Mouse (Mus musculus): Measurements from ENCODE around the gene Prpf31. TPM values are rescaled to one million over a fixed set of nuclear protein-coding genes. Genes with fewer than 3 reads are reported as not detected.

Gene Prpf31
- polyA plus RNA-seq, 1 experiment: 28.5 TPM

DNA sequence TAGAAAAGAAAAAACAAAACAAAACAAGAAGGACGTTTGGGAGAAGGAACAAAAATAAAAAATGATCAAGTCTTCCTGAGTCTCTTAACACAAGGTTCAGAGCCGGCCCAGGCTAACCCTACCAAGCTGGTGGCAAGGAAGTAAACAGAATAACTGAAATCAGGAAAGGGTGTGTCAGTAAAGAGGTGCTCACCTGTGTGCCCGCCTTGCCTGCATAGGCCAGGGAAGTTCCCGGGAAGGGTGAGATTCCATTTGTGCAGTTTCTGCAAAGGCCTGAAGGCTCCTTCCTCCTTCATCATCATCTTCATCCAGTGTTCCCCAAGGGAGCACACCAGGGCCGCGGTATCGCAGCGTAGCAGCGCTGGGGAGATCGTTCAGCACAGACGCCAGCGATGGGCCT is 46.6 kb downstream of the Prpf31 start:
- peak; percentile 57 for DNase-seq (ENCODE audit: low read depth, low spot score)
- 51% methylated on average over 12 of the region's 12 CpGs for WGBS

DNA sequence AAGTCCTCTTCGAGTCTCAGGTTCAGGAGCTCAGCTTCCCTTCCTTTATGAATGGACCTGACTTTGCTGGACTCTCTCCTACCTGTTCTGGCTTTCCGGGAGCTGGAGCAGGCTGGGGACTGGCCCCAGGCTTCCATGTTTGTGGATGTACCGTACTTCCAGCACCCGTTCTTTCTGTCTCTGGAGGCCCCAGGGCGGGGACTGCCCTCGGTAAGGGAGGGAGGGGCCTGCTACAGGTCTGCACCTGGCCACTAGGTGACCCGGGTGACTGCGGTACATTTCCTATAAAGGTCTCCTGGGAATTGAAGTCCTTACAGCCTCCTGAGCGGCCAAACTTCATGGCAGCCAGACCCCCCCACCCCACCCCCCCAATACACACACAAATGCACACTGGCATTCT is 47.6 kb downstream of the Prpf31 start, which contains the start of gene Tmc4:
TSS of gene Tmc4 (minus strand) at position 212 of the 400 bp plus-strand sequence.
- 27% methylated on average over 9 of the region's 9 CpGs for WGBS
- DNase-seq (ENCODE audit: low read depth, low spot score): peak; percentile 46

DNA sequence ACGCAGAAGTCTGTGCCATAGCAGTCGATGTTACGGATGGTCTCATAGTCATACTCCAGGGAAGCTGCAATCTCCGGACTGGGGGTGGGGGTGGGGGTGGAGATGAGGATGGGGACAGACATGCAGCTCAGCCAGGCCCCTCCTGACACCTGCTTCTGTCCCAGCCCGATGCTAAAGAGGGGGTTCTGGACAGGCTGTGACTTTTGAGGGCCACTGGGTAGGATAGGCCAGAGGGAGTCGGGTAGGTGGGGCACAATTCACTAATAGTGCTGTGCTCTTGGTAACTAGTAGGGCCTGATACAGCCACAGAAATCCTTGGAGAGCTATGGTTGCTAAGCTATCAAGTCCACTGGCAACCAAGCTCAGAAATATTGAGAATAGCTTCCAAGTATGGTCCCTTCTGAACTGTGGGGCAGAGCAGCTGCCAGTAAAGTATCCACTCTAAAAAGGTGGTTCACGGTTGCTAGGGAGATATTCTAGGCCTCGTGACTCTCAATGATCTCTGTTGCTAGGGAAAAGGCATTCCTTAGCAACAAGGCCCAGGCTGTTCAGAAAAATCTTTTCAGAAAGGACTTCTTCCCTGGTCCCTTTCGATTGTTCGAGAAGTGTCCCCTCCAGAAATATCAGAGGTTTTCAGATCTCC is 54.2 kb downstream of the Prpf31 start:
- no peak for DNase-seq (ENCODE audit: low read depth, low spot score)
- 87% methylated on average over 10 of the region's 10 CpGs for WGBS

DNA sequence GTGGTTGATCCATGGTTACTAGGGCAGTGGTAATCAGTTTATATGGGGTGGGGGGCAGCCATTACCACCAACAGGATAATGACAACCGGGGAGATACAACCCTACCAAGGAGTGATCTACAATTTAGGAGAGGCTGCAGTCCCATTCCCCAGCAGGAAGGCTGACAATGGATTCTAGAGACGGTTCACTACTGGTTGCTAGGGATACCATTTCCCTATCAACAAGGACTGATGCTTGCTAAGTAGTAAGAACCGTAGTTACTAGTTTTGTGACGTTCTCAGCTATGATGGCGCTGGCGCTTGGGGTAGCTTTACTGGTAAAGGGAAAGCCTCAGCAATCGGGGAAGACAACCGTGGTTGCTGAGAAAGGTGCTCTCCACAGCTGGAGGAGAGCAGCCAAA is 54.9 kb downstream of the Prpf31 start:
- 93% methylated on average over 8 of the region's 8 CpGs for WGBS
- DNase-seq (ENCODE audit: low read depth, low spot score): no peak

DNA sequence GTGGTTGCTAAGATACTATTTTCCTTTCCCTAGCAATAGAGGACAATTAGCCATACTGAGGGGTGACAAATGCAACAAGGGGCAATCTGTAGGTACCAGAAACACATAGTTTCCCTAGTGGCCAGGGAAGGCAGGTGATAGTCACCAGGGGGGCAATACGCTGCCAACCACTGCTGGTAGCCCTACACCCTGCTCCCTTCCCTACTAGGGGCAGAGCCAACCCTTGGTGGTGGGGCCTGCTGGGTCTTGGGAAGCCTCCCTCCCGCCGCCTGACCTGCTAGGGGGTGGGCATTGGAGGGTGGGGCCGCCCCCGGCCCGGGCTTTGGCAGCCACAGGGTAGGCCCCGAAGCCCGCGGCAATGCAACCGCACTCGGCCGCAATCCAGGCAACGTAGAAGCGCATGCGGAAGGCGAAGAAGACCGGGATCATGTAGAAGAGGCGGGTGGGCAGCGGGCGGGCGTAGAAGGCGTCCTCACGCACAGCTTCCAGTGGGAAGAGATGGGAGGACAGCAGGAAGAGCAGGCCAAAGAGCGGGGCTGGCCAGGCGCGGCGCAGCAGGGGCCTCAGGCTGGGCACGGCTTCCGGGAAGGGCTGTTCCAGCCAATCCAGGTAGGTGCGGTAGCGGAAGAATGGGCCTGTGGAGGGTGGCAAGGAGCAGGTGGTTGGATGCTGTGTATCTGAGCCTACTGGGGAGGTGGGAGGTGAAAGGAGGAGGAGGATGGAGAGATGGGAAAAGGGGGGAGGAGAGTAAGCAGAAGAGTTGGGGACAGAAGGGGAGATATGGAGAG is 55.8 kb downstream of the Prpf31 start:
- no peak for DNase-seq (ENCODE audit: low read depth, low spot score)
- 93% methylated on average over 31 of the region's 31 CpGs for WGBS

DNA sequence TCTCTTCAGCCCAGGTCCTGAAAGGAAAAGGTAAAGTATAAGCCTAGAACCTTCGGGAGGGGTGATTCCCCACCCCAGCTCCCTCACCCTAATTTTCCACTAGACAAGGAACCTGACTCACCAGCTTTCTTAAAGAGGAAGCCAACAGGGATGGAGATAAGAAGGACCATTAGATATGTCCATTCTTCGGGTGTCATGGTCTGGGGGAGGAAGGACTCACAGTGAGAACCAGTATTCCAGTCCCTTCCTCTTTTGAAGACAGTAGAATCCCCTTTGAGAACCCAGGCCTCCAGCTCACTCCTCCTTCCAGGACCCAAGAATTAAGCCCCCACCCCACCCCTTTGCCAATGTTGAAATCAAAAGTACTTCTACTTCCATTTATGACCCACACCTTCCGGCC is 62.1 kb downstream of the Prpf31 start:
- WGBS: 9% methylated on average over 3 of the region's 3 CpGs
- no peak for DNase-seq (ENCODE audit: low read depth, low spot score)

Other genes with a start within 250 kb of the Prpf31 start
- gene Cacng8, start 239.3 kb upstream of the Prpf31 start, polyA plus RNA-seq (2012; rRNA removed): 0.20 and 0.38 TPM in 2 replicates
- 0.12 TPM in 1 of 2 replicates, not detected in the other for gene Cacng6, start 205.8 kb upstream of the Prpf31 start, polyA plus RNA-seq (2012; rRNA removed)
- 0.14 and 0.22 TPM in 2 replicates for gene Tarm1, start 127.4 kb upstream of the Prpf31 start, polyA plus RNA-seq (2012; rRNA removed)
- gene Oscar, start 13.8 kb upstream of the Prpf31 start, polyA plus RNA-seq (2012; rRNA removed): 0.05 and 0.24 TPM in 2 replicates
- gene Ndufa3, start 12.6 kb upstream of the Prpf31 start, polyA plus RNA-seq (2012; rRNA removed): 386 and 407 TPM in 2 replicates
- gene Tfpt, start 56 bp upstream of the Prpf31 start, polyA plus RNA-seq (2012; rRNA removed): 7.8 and 9.0 TPM in 2 replicates
- gene Cnot3, start 15.3 kb downstream of the Prpf31 start, polyA plus RNA-seq (2012; rRNA removed): 63.0 and 68.0 TPM in 2 replicates
- 6.5 and 7.4 TPM in 2 replicates for gene Leng1, start 35.9 kb downstream of the Prpf31 start, polyA plus RNA-seq (2012; rRNA removed)
- 223 and 306 TPM in 2 replicates for gene Tmc4, start 47.6 kb downstream of the Prpf31 start, polyA plus RNA-seq (2012; rRNA removed)
- gene Tsen34, start 62.9 kb downstream of the Prpf31 start, polyA plus RNA-seq (2012; rRNA removed): 71.6 and 77.5 TPM in 2 replicates
- 41.4 and 49.5 TPM in 2 replicates for gene Mboat7, start 63.5 kb downstream of the Prpf31 start, polyA plus RNA-seq (2012; rRNA removed)
- gene Rps9, start 74.0 kb downstream of the Prpf31 start, polyA plus RNA-seq (2012; rRNA removed): 1,977 and 2,102 TPM in 2 replicates
- gene Pirb, start 90.4 kb downstream of the Prpf31 start, polyA plus RNA-seq (2012; rRNA removed): 6.8 and 12.0 TPM in 2 replicates
- 0.14 and 0.26 TPM in 2 replicates for gene Gm15448, start 195.7 kb downstream of the Prpf31 start, polyA plus RNA-seq (2012; rRNA removed)
- gene Pira2, start 215.1 kb downstream of the Prpf31 start, polyA plus RNA-seq (2012; rRNA removed): 0.48 and 0.51 TPM in 2 replicates

All from large intestine, adult 2 months (tissue).